Mouse (Mus musculus): ENCODE measurements around the gene Zdhhc7. TPM values are rescaled to one million over a fixed set of nuclear protein-coding genes. Genes with fewer than 3 reads are reported as not detected.

The Zdhhc7 gene
- total RNA-seq, 2 experiments from 2014 or later: 20.4 to 24.6 TPM

DNA sequence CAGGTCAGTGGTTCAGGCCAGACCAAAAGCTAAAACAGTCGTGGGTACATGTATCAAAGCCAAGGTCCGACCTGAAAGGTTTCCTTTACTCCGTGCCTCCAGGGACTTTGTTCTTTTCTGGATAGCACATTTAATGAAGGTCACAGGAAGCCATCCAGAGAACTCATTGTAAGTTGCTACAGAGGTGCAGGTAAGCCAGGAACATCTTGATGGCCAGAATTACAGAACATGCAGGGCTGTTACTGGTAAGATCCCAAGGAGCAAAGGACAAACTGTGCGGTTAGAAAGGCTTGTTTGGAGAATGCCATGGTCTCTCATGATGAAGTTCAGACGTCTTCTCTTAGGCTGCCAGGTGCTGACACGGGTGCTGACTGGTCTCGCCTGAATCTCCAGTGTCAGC lies 15.3 kb upstream of the Zdhhc7 start:
- DNase-seq (ENCODE audit: low spot score): no peak

DNA sequence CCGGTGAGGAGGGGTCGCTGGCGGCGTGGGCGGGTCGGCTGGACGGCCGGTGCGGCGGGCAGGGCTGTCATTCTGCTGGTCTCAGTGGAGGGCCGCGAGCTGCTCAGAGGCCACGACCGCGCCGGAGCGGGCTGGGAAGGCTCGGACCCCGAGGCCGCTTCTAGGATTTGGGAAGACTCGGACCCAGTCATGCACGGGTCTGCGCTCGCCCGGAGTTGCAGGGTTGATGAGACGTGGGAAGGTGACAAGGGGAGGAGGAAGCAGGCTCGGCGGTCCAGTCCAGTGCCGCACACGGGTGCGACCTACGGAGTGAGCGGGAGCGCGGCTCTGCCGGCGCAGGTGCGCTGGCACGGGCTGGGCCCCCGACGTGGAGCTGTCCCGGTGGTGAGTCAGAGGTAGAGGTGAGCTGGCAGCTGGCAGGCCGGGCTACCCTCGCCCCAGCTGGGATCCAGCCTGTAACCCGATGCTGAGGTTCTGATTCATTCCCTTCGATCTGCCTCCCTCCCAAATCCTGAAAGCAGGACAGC lies 13.1 kb upstream of the Zdhhc7 start:
- no peak for DNase-seq (ENCODE audit: low spot score)

DNA sequence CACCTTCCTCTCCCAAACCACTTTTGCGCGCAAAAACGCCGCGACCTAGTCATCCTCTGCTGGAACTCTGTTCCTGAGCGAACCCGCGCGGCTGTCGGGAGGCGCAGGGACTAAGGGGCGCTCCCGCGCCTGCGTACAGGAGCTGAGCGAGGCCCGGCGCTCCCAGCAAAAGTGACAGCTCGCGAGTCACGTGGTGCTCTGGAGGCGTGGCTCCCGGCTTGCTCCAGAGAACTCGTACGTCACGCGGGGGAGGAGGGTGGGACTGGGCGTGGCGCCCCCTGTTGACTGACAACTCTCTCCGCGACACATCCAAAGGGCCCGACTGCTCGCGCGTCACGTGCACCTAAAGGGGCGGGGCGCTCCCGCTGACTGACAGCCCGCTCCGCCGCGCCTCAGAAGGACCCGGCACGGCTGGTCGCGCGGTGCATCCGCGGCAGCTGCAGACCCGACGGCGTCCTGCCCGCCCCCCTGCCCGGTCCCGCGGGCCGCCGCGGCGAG lies 12.5 kb upstream of the Zdhhc7 start, which contains the start of gene 6430548M08Rik:
Gene 6430548M08Rik, plus strand, starts transcription at position 395 of the 498 bp plus-strand sequence.
- peak; percentile 100 for DNase-seq (ENCODE audit: low spot score)

DNA sequence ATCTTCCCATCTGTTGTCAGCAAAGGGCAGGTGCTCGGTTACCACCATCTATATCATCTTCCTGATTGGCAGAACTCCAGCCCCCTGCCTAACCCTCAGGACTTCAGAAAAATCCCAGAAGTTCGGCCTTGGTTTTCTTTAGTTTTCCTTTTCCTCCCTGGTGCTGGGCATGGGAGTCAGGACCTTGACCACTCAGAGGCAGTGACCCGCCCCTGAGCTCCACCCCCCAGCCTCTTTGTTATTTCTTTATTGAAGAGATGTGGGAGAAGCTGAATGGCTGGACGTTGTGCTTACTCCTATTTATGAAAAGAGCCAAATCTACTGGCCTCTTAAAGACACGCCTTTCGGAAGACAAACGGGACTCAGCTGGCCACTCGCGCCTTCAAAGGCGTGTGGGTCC lies 12.0 kb upstream of the Zdhhc7 start:
- DNase-seq (ENCODE audit: low spot score): peak; percentile 58

DNA sequence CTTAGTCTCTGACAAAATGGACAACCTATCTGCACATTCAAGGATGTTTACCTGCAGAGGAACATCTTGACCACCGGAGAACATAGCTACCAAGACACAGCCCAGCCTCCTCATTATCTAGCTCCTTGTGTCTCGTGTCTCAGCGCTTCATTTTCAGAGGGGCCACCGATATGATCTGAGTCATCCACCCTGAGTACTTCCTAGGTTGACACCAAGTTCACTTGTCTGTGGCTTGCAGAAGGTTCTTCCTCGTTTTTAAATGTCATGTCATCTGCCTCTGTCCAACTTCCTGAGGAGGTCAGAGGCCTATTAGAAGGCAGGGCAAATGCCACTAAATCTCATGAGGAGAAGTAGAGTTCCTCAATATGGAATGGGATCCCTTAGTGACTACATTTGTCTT lies 11.3 kb upstream of the Zdhhc7 start:
- DNase-seq (ENCODE audit: low spot score): no peak

DNA sequence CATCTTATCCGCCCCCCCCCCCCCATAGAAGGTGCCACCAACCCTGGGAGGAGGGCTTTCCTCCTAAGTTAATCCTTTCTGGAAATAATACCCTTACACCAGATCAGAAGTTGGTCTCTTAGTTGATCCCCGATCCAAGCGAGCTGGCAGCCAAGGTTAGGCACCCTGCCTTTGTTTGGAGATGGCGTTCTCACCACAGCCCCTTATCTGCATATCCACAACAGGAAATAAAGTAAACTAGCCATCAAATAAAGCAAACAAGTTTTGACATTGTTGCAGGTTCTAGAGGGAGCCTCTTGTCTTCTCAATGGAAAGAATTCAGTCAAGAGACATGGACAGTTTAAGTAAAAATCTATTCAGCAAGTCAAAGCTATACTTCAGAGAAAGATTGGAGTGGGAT lies 10.1 kb upstream of the Zdhhc7 start:
- DNase-seq (ENCODE audit: low spot score): no peak

DNA sequence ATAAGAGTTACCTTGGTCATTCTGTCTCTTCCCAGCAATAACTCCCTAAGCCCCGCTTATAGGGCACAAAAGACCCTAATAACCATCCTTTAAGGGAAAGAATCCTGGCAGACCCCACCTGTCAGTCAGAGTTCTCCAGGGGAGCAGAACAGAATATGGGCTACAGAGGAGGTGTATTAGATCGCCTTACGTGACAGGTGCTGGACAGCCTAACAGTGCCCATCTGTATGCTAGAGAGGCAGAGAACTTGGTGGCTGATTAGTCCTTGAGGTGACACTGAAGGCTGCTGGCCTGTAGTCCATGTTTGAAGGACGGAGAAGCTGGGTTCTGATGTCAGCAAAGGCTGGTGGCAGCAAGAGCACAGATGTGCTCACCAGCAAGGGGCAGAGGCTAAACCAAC lies 9.7 kb upstream of the Zdhhc7 start:
- DNase-seq (ENCODE audit: low spot score): no peak

DNA sequence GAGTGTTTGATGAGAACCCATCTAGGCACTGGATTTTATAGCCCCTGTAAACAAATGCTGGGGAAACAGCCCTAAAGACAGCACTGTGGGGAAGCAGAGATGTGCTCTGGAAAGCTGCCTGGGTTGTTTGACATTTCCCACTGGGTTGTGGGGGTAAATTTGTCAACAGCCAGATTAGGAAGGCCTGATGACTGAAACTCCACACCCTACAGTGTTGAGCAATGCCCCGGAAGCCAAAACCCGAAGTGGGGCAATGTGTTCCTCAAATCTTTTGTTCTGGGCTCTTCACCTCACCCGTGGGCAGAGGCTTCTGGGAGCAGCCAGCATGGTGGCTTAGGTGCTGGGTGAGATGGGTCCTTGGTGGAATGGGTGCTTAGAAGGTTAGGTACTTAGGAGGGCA lies 7.9 kb upstream of the Zdhhc7 start:
- peak; percentile 69 for DNase-seq (ENCODE audit: low spot score)

DNA sequence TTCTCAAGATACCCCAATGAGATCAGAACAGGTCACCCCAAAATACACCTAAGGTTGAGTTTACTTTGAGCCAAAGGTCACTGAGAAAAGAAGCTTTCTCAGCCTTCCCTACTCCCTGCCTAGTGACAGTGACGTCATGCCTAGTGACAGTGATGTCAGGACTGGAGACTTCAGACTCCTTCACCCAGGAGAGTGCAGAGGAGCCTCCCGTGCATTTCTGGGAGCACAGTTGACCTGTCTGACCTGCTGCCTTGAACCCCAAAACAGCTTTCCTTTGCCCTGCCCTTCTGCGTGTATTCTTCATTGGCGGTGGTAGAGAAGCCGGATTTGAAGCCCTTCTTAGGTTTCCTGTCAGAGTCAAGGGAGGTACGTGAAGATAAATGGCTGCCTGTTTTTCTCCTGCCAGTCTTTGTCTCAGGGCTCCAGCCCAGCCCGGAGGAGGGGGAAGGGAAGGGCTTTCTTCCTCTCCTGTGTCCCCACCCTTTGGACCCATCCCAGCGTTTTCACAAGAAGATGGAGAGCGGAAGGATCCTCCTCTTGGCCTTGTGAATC lies 3.5 kb upstream of the Zdhhc7 start:
- peak; percentile 80 for DNase-seq (ENCODE audit: low spot score)

DNA sequence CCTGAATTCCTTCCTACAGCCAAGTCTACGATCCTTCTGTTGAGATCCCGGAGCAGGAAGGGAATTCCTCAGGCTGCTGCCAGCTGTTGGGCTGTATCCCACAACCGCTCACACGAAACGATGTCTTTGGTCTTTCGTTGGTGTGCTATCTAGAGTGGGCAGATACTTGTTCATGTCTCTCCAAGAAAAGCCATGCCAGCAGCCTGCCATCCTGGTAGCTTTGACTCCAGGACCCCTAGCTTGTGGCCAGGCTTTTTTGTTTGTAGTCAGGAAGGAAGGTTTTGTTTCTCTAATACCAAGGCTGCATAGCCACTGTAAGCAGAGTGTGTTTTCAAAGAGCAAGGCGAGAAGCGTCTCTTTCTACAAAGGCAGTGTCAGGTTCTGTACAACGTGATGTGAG lies 2.6 kb upstream of the Zdhhc7 start:
- DNase-seq (ENCODE audit: low spot score): no peak

DNA sequence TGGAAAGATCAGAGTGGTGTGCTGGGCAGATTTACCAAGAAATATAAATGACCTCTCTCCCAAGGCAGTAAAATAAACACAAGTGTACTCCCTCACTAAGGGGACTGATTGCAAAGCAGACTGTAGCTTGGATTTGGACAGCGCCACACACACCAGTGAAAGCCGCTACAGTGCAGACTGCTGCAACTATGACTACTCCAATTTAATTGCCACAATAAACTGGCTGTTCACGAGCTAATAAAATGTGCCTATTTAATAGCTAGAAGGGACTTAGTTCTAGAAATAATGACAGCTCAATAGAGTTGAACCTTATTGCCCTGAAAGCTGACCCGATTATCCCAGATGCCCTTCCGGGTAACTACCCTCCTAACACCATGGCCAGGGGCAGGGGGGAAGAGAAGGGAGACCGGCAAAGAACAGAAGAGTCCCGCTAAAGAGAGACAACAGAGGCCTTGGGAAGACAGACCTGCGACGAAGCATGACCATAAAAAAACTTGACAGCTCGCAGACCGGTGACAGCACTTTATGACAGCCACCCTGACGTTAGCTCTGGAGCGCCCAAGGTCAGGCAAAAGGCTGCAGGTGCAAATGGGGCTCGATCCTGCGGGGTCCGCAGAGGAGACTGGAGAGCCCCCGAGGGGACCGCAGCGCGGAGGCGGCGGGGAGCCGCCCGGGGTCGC lies 754 bp downstream of the Zdhhc7 start:
- no peak for DNase-seq (ENCODE audit: low spot score)

DNA sequence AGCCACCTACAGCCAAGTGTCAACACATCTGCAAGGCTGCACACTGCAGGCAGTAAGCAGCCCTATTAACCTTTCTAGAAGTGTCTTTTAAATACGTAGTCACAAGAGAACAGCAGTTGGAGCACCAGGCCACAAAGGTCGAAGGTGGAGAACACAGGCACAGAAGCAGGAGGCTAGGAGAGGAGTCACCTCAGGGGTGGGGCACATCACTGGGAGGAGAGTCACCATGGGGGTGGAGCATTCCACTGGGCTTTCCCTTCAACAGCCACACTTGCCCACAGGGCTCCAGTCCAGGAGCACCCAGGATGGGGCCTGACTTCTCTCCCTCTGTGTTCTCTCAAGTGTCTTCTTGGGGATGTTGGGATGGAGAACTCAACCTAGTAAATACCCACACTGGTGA lies 4.8 kb downstream of the Zdhhc7 start:
- DNase-seq (ENCODE audit: low spot score): no peak

DNA sequence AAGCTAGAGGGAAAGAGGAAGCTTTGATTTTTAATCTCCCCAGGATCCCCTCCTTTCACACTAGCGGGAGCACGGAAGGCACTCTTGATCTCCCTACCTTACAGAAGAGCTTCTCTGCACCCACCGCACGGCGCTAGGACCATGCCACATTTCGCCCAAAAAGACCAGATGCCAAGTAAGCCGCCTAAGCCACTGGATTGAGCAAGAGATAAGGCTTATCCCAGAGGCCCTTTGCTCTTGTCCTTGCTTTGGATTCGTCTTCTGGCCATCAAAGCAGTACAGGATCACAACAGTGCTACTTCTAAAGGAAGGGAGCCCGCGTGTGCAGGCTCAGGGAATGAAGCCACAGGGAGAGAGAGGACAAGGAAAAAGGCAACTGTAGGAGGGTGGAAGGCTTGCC lies 6.5 kb downstream of the Zdhhc7 start:
- DNase-seq (ENCODE audit: low spot score): no peak

DNA sequence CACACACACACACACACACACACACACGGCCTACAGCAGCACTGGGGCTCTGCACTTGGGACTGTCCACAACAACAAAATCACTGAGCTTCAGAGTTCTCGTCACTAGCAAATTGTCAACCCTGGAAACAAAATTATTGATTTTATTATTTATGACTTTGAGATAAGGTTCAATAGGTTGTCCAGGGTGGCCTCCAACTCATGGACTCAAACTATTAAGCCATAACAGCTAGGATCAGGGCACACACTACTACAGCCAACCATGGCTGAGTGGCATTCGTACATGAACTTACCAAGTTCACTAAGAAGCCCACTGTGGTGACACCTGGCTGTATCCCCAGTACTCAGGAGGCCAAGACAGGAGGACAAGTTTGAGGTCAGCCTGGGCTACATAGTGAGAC lies 8.2 kb downstream of the Zdhhc7 start:
- no peak for DNase-seq (ENCODE audit: low spot score)

DNA sequence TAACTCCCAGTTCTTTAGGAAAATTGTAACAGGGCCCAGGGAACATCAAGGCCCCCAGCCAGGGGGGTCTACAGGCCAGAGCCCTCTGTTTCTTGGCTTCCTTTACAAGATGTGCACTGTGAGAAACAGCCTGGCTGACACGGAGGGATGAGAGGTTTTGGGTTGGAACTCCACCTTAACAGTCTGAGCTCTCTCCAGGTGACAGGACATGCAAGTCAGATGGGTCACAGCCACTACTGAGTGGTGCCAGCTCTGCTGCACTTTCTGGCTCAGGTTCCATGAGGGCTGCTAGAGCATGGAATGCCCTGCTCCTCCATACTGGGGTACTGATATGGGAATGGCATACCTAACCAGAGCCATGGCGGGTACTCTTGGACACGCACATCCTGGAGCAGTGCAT lies 10.2 kb downstream of the Zdhhc7 start:
- no peak for DNase-seq (ENCODE audit: low spot score)

DNA sequence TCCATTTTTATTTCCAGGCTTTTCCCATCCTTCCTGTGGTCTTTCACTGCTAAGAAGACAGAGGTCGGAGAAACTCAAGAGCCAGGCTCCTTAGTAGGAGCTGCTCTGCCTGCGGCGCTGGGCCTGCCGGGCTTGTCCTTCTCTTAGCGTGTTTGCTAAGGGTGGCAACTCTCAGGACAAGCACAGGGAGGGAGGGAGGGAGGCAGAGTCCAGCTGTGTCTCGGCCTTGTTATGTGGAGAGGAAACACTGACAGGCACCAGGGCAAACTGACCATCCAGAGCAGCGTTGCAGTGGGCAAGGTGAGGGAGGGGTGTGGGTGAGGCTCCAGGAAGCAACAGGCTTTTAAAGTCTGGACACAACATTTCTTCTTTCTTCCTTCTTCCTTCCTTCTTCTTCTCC lies 11.8 kb downstream of the Zdhhc7 start:
- no peak for DNase-seq (ENCODE audit: low spot score)

DNA sequence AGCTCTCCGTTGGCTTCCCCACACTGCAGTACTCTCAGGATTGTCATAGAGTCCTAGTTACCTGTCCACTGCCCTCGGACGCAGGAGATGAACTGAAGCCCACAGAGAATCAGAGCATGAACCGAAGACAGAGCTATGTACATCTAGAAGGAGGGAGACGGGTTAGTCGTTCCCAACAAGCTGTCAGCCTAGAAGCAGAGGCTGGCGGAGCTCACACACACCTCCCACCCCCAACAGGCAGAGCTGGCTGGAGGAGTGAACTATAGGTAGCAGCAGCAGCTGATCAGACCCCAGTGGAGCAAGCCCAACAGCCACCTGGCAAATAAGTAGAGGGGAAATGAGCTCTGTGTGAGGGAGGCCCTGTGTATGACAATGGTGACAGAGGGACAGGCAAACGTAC lies 16.5 kb downstream of the Zdhhc7 start:
- no peak for DNase-seq (ENCODE audit: low spot score)

DNA sequence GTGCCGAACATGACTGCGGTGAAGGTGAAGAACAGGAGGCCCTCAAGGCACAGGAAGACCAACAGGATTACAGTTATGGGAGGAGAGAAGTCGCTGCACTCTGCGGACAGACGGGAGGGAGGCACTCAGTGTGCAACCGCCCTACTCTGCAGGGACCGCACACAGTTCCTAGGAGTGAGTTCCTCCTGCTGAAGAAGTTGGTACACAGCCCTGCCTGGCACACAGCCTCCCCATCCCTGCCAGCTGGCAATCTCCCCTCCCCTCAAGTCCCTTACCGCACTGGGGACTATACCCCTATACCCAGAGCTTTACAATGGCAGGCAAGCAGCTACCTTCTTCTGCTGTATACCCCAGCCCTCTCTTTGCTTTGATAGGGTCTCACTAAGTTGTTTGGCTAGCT lies 18.0 kb downstream of the Zdhhc7 start:
- DNase-seq (ENCODE audit: low spot score): no peak

DNA sequence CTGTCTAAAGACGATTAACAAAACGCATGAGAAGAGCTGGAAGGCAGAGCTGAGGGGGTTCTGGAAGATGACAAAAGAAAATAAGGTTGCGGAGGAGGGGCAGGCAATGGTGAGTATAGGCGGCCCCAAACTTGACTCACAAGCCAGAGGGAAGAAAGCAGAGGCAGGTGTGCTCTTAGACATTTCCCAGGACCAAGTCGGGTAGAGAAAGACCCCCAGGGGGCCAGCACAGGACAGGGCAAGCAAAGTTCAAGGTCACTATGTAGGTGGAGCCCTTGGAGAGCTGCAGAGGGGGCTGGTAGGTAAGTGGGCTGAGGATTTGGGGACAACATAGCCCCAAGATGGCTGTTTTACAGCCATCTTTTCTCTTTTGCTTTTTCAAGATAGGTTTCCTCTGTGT lies 21.9 kb downstream of the Zdhhc7 start:
- no peak for DNase-seq (ENCODE audit: low spot score)

DNA sequence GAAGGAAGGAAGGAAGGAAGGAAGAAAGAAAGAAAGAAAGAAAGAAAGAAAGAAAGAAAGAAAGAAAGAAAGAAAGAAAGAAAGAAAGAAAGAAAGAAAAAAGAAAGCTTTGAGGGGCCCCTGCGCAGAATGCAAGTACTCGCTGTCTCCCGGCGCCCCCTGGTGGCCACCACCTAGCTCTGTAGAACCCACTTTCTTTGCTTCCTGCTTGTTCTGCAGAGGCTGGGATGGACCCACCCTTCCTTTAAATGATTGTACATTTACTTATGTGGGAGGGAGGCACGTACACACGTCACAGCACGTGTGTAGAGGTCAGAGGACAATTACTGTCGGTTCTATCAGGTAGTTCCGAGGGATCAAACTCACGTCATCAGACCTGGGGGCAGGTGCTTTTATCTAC lies 23.2 kb downstream of the Zdhhc7 start:
- peak; percentile 73 for DNase-seq (ENCODE audit: low spot score)

DNA sequence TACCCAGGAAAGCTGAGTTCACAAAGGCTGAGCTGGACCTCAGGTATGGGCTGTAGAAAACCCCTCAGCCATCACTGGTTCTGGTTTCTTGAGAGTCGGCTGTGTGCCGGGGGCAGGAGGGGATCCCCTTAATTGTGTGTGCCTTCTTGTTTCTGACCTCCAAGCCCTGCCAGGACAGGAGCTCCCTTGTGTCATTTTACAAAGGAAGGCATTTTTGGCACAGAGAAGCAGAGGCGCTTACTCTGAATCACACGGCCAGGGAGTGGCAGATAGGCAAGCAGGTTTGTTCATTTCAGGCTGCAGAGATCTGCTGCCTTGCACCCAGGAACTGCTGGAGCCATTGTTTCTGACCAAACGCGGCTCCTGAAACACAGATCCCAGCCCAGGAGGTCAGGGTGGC lies 25.9 kb downstream of the Zdhhc7 start:
- DNase-seq (ENCODE audit: low spot score): no peak

DNA sequence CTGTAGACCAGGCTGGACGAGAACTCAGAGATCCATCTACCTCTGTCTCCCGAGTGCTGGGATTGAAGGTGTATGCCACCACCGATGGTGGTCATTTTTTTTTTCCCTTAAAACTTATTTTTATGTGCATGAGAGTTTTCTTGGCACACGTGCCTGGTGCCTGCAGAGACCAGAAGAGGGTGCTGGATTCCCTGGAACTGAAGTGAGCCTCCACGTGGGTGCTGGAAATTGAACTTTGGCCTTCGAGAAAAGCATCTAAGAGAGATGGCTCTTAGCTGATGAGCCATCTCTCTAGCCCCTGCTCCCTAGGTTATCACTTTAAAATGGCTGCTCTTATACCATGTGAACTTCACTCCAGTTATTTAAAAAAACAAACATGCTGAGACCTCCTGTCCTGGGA lies 26.8 kb downstream of the Zdhhc7 start:
- no peak for DNase-seq (ENCODE audit: low spot score)

DNA sequence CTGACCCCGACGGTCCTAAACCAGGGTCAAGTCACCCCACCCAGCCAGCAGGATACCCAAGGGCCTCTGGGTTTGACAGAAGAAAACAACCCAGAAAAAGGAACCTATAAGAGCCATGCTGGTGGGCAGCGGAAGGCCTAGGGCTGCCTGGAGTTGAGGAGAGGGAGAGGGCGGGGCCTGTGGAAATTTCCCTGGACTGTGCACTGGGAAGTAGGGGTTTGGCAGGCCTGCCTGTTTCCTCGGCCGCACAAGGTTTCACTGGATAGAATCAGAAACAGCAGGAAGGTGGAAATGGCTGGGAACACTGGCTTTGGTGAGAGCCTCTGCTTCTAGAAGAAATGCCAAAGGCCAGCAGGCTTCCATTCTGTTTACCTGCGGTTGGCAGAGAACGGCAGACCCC lies 28.5 kb downstream of the Zdhhc7 start:
- peak; percentile 53 for DNase-seq (ENCODE audit: low spot score)
